Mouse (Mus musculus) liver, postnatal 0 days (tissue): ENCODE results near the gene Adamts17. TPM values are rescaled to one million over a fixed set of nuclear protein-coding genes. Genes with fewer than 3 reads are reported as not detected.

Experiments used
- ATAC-seq: fragments of 200-750 bp; cut with Nextera tagmentation; 2 replicates; pipeline ENCODE4 v1.8.0; 2017; ENCODE audit warnings: mild to moderate bottlenecking, moderate library complexity
- DNase-seq: peaks from one replicate; pipeline ENCODE4 v3.0.0-alpha.2; 2016
- H3K27ac ChIP-seq: fragments of 300-500 bp; sonication (generic); 2 replicates; pipeline ENCODE4 v1.5.1; 2014; ENCODE audit warnings: antibody characterized with exemption, moderate library complexity, mild to moderate bottlenecking, low read depth
- H3K27me3 ChIP-seq: fragments of 300-500 bp; sonication (generic); 2 replicates; pipeline ENCODE4 v1.6.1; 2014; ENCODE audit warnings: low read length, control low read depth, mixed read lengths; ENCODE audit not compliant: insufficient read depth
- H3K36me3 ChIP-seq: fragments of 300-500 bp; sonication (generic); replicated peaks from 2 replicates; pipeline ENCODE4 v1.6.1; 2014; ENCODE audit warnings: mild to moderate bottlenecking, control low read depth, low read length, moderate library complexity, mixed read lengths; ENCODE audit not compliant: insufficient read depth
- H3K4me1 ChIP-seq: fragments of 300-500 bp; sonication (generic); 2 replicates; pipeline ENCODE4 v1.6.1; 2014; ENCODE audit warnings: antibody characterized with exemption, mild to moderate bottlenecking, control low read depth; ENCODE audit not compliant: insufficient read depth
- H3K4me2 ChIP-seq: fragments of 300-500 bp; sonication (generic); 2 replicates; pipeline ENCODE4 v1.6.1; 2014; ENCODE audit warnings: low read depth, mild to moderate bottlenecking, low read length, moderate library complexity, mixed read lengths
- H3K4me3 ChIP-seq: fragments of 300-500 bp; sonication (generic); 2 replicates; pipeline ENCODE4 v1.5.1; 2014; ENCODE audit warnings: low read depth, low read length
- H3K9ac ChIP-seq: fragments of 300-500 bp; sonication (generic); replicated peaks from 2 replicates; pipeline ENCODE4 v1.6.1; 2014; ENCODE audit warnings: mild to moderate bottlenecking, moderate library complexity
- H3K9me3 ChIP-seq: fragments of 300-500 bp; sonication (generic); 2 replicates; pipeline ENCODE4 v1.6.1; 2016; ENCODE audit warnings: mild to moderate bottlenecking, control low read depth, low read length, mixed read lengths
- CTCF ChIP-seq: sonication (generic); IDR thresholded peaks from 2 replicates; pipeline ENCODE4 v1.5.1; 2016; ENCODE audit warnings: antibody characterized with exemption, low read depth
- EP300 ChIP-seq: IDR thresholded peaks from 2 replicates; pipeline ENCODE4 v1.6.1; 2016; ENCODE audit warnings: antibody characterized with exemption, low read depth, mild to moderate bottlenecking
- WGBS: fragments of 180-500 bp; shearing (Covaris S2); extraction: QIAGEN DNeasy Blood & Tissue Kit; methylation state at CpG from one replicate; pipeline ENCODE4 v1.1.7; 2014; ENCODE audit not compliant: insufficient replicate concordance; 5-methylcytosine and 5-hydroxymethylcytosine counted together
- polyA plus RNA-seq: library from polyadenylated mRNA; unstranded; fragments of >200 nt; fragmentation: Nextera tagmentation; extraction: Ambion mirVana; gene quantifications from 2 replicates; pipeline ENCODE4 v1.2.1, GENCODE M21; 2015

The Adamts17 gene
- polyA plus RNA-seq, 1 experiment from 2014 or later = 0.05 TPM

DNA sequence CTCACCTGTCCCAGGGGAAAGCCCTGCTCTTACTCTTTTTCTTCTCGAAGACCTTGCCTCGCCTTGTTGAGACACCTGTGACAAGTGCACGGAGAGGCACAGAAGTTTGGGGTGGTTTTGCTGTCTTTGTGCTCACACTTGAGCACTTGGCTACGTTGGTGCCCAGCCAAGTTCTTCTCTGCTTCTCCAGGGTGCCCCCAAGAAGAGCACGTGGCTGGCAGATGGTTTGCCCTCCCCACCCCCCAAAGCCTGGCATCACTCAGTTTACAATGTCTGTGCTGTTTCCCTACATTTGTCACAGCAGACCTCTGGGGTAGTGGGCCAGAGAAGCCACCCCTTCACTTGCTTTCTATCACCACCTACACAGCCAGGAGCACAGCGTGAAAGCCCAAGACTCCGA lies 1.6 kb downstream of the Adamts17 start:
- Histone ChIP-seq H3K4me3 (no peak overlapping the region), H3K27me3 (peaks cover 37% of the 10 kb centered on the region), H3K9ac (no peak overlapping the region), H3K27ac (no peak overlapping the region), H3K9me3 (no peaks in the 10 kb centered on the region), H3K4me1 (peaks cover 11% of the 10 kb centered on the region), H3K4me2 (no peak overlapping the region), H3K36me3 (no peaks in the 10 kb centered on the region)
- TF ChIP-seq CTCF (no peak), EP300 (no peak)
- ATAC-seq = no peak
- no peak for DNase-seq
- WGBS = 67% methylated on average over 7 of the region's 7 CpGs

DNA sequence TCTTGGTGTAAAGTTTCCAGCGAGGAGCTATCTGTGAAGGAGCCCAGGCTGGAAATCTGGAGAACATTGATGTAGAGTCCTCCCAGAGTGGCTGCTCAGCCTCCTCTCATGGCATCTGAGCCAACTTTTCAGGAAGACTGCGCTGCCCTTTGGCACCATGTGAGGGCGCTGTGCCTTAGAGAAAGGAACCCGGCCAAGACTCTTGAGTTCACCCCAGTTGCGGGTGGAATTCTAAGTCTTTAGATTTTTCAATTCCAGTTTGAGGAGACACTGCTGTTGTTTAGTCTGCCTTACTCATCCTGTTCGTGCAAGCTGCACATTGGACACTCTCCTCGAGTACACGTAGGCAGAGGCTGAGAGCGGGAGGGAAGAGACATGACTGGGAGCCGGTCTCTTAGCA lies 2.5 kb downstream of the Adamts17 start:
- peaks cover 37% of the 10 kb centered on the region for H3K27me3 ChIP-seq
- ATAC-seq = no peak
- H3K4me1 ChIP-seq = peaks cover 12% of the 10 kb centered on the region
- H3K9me3 ChIP-seq = no peaks in the 10 kb centered on the region
- H3K9ac ChIP-seq = no peak overlapping the region
- no peak overlapping the region for H3K4me3 ChIP-seq
- WGBS = 56% methylated on average over 10 of the region's 10 CpGs
- H3K27ac ChIP-seq = no peak overlapping the region
- DNase-seq = peak; percentile 54
- TF ChIP-seq EP300 (no peak), CTCF (peak; percentile 60)
- no peaks in the 10 kb centered on the region for H3K36me3 ChIP-seq
- no peak overlapping the region for H3K4me2 ChIP-seq

DNA sequence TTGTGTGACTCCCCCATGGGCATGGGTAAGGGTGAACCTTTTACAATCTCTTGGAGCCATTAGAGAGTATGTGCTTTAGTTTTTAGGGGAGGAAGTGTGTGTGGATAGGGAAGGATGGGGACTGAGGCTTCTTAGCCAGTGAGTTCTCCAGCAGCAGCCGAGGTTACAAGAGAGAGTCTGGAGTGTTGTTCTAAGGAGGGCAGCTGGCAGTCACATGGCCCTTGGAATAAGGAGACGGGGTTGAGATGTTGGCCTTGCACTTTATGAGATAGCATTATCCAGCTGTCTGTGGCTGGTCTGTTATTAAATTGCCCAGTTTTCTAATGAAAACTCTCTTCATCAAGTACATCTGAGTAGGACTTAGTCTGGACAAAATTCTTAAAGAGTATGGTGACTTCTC lies 4.3 kb downstream of the Adamts17 start:
- no peak overlapping the region for H3K9ac ChIP-seq
- peaks cover 31% of the 10 kb centered on the region for H3K27me3 ChIP-seq
- H3K4me1 ChIP-seq = peaks cover 12% of the 10 kb centered on the region
- 61% methylated on average over 2 of the region's 2 CpGs for WGBS
- TF ChIP-seq CTCF = no peak
- no peak for DNase-seq
- no peaks in the 10 kb centered on the region for H3K36me3 ChIP-seq
- no peak overlapping the region for H3K27ac ChIP-seq
- no peak overlapping the region for H3K4me2 ChIP-seq
- H3K4me3 ChIP-seq = no peak overlapping the region
- no peak for ATAC-seq
- no peaks in the 10 kb centered on the region for H3K9me3 ChIP-seq

- no peaks in the 10 kb centered on the region for H3K9me3 ChIP-seq
- H3K36me3 ChIP-seq = no peaks in the 10 kb centered on the region
- DNase-seq (no peak), ATAC-seq (peak; percentile 84)
- H3K4me1 ChIP-seq = 0 out of 2 replicates have a peak, but pooled peaks cover 2% of the 10 kb centered on the region
- peaks cover 10% of the 10 kb centered on the region for H3K27me3 ChIP-seq
- H3K27ac ChIP-seq = no peak overlapping the region
- no peak overlapping the region for H3K4me3 ChIP-seq
- WGBS = 64% methylated on average over 6 of the region's 6 CpGs
- H3K4me2 ChIP-seq = no peak overlapping the region
- no peak for TF ChIP-seq CTCF
- TF ChIP-seq EP300 = no peak
- H3K9ac ChIP-seq = no peak overlapping the region
These were observed 7.0 kb downstream of the Adamts17 start for GRCm38 (mm10) chr7:66846582-66846981.

GRCm38 (mm10) chr7:66847299-66847698 lies 7.8 kb downstream of the Adamts17 start:
- Histone ChIP-seq H3K36me3 (no peaks in the 10 kb centered on the region), H3K4me3 (no peak overlapping the region), H3K9me3 (no peaks in the 10 kb centered on the region), H3K27me3 (peaks cover 3% of the 10 kb centered on the region; the same call in 1 of the 2 replicates), H3K9ac (no peak overlapping the region), H3K4me2 (no peak overlapping the region), H3K4me1 (0 out of 2 replicates have a peak, but pooled peaks cover 2% of the 10 kb centered on the region), H3K27ac (no peak overlapping the region)
- ATAC-seq = no peak
- no peak for TF ChIP-seq CTCF
- no peak for TF ChIP-seq EP300
- 79% methylated on average over 9 of the region's 9 CpGs for WGBS
- no peak for DNase-seq

DNA sequence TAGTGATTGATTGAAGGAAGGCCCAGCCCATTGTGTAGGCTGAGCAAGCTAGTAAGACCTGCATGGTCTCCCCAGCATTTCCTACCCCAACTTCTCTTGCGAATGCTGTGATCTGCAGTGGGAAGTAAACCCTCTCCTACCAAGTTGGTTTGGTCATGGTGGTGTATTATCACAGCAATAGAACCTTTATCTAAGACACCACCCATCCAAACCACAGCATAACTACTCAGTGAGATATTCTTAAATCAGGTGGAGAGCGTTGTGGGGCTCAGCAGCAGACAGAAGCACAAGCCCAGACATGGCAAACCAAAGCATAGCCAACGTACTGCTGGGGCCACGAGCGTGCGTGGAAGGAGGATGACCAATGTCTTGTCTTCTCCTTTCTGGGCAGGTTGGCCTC lies 9.8 kb downstream of the Adamts17 start:
- Histone ChIP-seq H3K4me1 (0 out of 2 replicates have a peak, but pooled peaks cover 2% of the 10 kb centered on the region), H3K27ac (no peak overlapping the region), H3K4me2 (no peak overlapping the region), H3K4me3 (no peak overlapping the region), H3K9ac (no peak overlapping the region), H3K36me3 (no peaks in the 10 kb centered on the region), H3K9me3 (no peaks in the 10 kb centered on the region), H3K27me3 (no peaks in the 10 kb centered on the region)
- TF ChIP-seq EP300 (no peak), CTCF (no peak)
- WGBS = 67% methylated on average over 6 of the region's 6 CpGs
- ATAC-seq (no peak), DNase-seq (no peak)

DNA sequence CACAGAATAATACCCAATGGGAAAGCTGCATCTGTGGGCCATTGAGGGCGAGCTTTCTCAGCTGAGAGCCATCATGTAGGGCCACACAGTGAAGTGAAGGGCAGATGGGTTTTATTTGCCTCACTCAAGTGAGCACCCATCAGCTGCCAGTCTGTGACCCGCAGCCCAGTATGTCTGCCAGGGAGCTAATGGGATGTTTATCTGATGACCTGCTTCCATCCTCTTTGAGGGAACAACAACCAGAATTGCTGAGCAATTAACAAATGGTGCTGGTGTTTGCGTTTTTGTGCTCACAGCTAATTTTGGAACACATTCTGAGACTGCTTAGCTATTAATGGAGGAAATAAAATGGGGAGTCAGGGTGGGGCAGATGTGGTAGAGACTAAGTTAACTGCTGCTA lies 12.6 kb downstream of the Adamts17 start:
- no peak overlapping the region for H3K4me2 ChIP-seq
- H3K4me3 ChIP-seq = no peak overlapping the region
- no peaks in the 10 kb centered on the region for H3K27me3 ChIP-seq
- WGBS = 58% methylated on average over 3 of the region's 3 CpGs
- DNase-seq (no peak), ATAC-seq (no peak)
- H3K4me1 ChIP-seq = no peaks in the 10 kb centered on the region
- H3K36me3 ChIP-seq = no peaks in the 10 kb centered on the region
- H3K9me3 ChIP-seq = no peaks in the 10 kb centered on the region
- H3K27ac ChIP-seq = no peak overlapping the region
- no peak overlapping the region for H3K9ac ChIP-seq
- TF ChIP-seq EP300 (no peak), CTCF (no peak)
